Mouse (Mus musculus) hindbrain, embryonic 16.5 days (tissue): ENCODE measurements at regions not wholly inside any gene's neighbourhood (a gene's known extent, or its start where the extent isn't known, plus 50 kb on each side); places are given as distances from the start of the nearest gene placed in this dataset.

Experiments used
- ATAC-seq: fragments of 200-750 bp; cut with Nextera tagmentation; 2 replicates; pipeline ENCODE4 v1.8.0; 2017; ENCODE audit warnings: moderate TSS enrichment, moderate library complexity
- H3K27ac ChIP-seq: fragments of 300-500 bp; sonication (generic); 2 replicates; pipeline ENCODE4 v1.5.1; 2014; ENCODE audit warnings: low read depth, mild to moderate bottlenecking, control low read depth, low read length, moderate library complexity
- H3K27me3 ChIP-seq: fragments of 300-500 bp; sonication (generic); replicated peaks from 2 replicates; pipeline ENCODE4 v1.6.1; 2014; ENCODE audit warnings: low read length; ENCODE audit not compliant: control insufficient read depth, insufficient read depth
- H3K36me3 ChIP-seq: fragments of 300-500 bp; sonication (generic); 2 replicates; pipeline ENCODE4 v1.6.1; 2014; ENCODE audit warnings: mild to moderate bottlenecking, low read length, moderate library complexity, mixed read lengths; ENCODE audit not compliant: control insufficient read depth, insufficient read depth
- H3K4me1 ChIP-seq: fragments of 300-500 bp; sonication (generic); 2 replicates; pipeline ENCODE4 v1.6.1; 2014; ENCODE audit warnings: low read depth, low read length; ENCODE audit not compliant: control insufficient read depth, insufficient read depth
- H3K4me2 ChIP-seq: fragments of 300-500 bp; sonication (generic); 2 replicates; pipeline ENCODE4 v1.6.1; 2014; ENCODE audit warnings: mild to moderate bottlenecking, low read length, control low read depth, moderate library complexity
- H3K4me3 ChIP-seq: fragments of 300-500 bp; sonication (generic); 2 replicates; pipeline ENCODE4 v1.5.1; 2014; ENCODE audit warnings: mild to moderate bottlenecking, low read length, control low read depth, moderate library complexity
- H3K9ac ChIP-seq: fragments of 300-500 bp; sonication (generic); 2 replicates; pipeline ENCODE4 v1.6.1; 2014; ENCODE audit warnings: low read depth, mild to moderate bottlenecking, control low read depth, low read length, moderate library complexity
- H3K9me3 ChIP-seq: fragments of 300-500 bp; sonication (generic); 2 replicates; pipeline ENCODE4 v1.6.1; 2014; ENCODE audit warnings: mild to moderate bottlenecking, low read length, moderate library complexity; ENCODE audit not compliant: control insufficient read depth
- WGBS: fragments of 180-500 bp; shearing (Covaris S2); extraction: QIAGEN DNeasy Blood & Tissue Kit; methylation state at CpG from one replicate; pipeline ENCODE4 v1.1.7; 2014; 5-methylcytosine and 5-hydroxymethylcytosine counted together

DNA sequence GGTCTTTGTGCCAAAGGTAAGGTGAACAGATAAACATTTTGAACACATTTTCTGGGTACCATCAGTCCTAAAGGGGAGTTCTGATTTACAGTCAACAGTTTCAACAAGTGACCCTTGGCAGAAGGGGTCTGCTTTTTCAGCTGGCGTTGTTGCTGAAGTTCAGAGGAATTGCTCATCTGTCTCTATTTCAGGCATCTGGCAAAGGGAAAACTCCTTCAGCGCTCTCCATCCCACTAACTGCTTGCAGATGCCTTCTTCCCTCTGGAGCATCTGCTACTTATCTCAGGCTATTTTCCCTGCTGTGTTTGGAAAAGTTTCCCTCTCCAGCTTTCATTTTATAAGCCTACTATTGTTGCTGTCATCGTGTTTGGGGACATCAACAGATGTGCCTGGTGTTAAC lies 223.6 kb upstream of the Rgmb start:
- Histone ChIP-seq H3K4me3 (no peak overlapping the region), H3K36me3 (no peaks in the 10 kb centered on the region), H3K4me2 (no peak overlapping the region), H3K9ac (no peak overlapping the region), H3K4me1 (no peaks in the 10 kb centered on the region), H3K27me3 (no peaks in the 10 kb centered on the region), H3K27ac (no peak overlapping the region), H3K9me3 (no peaks in the 10 kb centered on the region)
- no peak for ATAC-seq
- WGBS = 59% methylated on average over 3 of the region's 3 CpGs

- H3K4me1 ChIP-seq = no peaks in the 10 kb centered on the region
- no peaks in the 10 kb centered on the region for H3K9me3 ChIP-seq
- no peak overlapping the region for H3K4me3 ChIP-seq
- no peak overlapping the region for H3K27ac ChIP-seq
- no peak overlapping the region for H3K4me2 ChIP-seq
- ATAC-seq = no peak
- H3K36me3 ChIP-seq = no peaks in the 10 kb centered on the region
- WGBS = 64% methylated on average over 5 of the region's 5 CpGs
- H3K9ac ChIP-seq = no peak overlapping the region
- H3K27me3 ChIP-seq = no peaks in the 10 kb centered on the region
Measured at GRCm38 (mm10) chr17:16051713-16052112, 220.9 kb upstream of the Rgmb start.

DNA sequence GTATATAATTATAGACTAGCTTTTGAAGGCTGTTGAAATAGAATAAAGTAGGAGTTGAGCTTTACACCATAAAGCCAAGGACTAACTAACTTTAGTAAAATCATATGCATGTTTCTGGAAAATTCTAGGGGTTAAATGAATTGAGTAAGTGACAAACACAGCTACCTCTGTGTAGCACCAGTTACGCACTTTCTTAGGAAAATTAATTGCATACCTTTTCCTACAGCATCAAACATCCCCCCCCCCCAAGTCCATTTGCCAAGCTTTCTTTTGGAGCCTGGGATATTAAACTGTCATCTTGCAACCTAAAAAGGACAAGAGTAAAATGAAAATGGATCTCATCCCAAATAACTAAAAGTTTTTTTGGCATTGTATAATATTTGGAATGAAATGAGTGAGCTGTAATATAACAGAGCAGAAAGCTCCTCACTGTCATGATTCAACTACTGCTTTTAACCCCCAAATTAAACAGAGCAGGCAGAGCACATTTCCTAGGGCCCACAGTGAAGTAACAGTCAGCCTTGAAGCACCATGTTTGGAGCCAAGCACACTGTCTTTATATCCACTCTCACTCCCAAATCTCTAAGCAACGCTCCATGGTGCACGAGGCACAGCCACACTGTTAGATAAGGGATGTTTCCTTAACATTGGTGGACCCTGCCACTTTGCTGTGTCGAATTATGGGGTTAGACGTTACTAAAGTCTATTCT lies 210.9 kb upstream of the Rgmb start:
- no peaks in the 10 kb centered on the region for H3K9me3 ChIP-seq
- H3K27me3 ChIP-seq = no peaks in the 10 kb centered on the region
- H3K4me2 ChIP-seq = no peak overlapping the region
- 76% methylated on average over 5 of the region's 5 CpGs for WGBS
- no peaks in the 10 kb centered on the region for H3K4me1 ChIP-seq
- H3K9ac ChIP-seq = no peak overlapping the region
- ATAC-seq = no peak
- H3K36me3 ChIP-seq = no peaks in the 10 kb centered on the region
- no peak overlapping the region for H3K4me3 ChIP-seq
- no peak overlapping the region for H3K27ac ChIP-seq

DNA sequence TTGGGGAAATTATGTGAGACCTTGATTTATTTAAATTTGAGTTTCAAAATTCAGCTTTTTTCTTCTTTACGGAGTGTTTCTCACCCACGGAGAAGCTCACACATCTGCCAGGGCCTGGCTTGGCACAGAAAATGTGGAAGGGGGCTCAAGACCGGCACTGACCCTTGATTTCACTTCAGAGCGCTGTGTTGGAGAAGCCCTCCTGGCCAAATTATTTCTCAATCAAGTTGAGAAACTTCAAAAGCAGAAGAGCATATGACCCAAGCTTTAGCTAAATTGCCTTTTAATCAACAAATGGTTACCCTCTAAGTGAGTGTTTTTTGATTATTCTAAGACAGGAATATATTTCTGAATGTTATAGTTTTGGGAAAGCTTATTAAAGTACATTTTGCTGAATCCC lies 197.2 kb upstream of the Rgmb start:
- Histone ChIP-seq H3K4me1 (no peaks in the 10 kb centered on the region), H3K9ac (no peak overlapping the region), H3K27ac (no peak overlapping the region), H3K4me3 (no peak overlapping the region), H3K36me3 (no peaks in the 10 kb centered on the region), H3K9me3 (no peaks in the 10 kb centered on the region), H3K27me3 (no peaks in the 10 kb centered on the region), H3K4me2 (no peak overlapping the region)
- ATAC-seq = no peak
- whole genome bisulfite sequencing = 85% methylated on average over 4 of the region's 4 CpGs

DNA sequence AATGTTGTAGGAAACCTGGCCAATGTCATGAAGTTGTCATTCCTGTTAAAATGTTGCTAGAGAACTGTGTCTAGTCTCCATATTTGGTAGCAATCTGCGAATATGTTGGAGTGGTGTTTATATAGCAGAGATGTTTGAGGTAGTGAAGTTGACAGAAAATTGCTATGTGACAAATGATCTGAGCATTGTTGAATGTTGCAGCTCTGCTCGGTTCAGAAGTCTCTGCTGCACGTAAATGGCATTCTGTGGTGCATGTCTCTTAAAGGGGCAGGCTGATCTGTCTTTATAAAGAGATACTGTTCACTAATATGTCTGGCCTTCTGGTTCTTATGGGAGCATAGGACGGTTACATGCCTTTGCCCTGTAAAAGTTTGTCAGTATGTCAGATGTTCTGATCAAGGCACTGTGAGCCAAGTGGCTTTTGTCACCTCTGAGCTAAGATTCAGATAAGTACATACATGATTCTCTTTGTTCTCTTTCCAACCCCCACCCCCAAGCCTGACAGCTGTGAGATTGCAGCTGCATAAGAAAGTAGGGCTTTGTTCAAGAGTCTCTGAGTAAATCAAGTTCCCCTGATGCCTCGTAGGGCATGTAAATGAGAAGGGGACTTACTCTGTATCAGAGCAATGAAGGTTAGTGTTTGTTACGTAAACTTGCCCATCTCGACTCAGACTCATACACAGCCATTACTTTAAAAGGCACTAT lies 174.2 kb upstream of the Rgmb start:
- Histone ChIP-seq H3K27me3 (no peaks in the 10 kb centered on the region), H3K4me1 (peaks cover 4% of the 10 kb centered on the region; the same call in 1 of the 2 replicates), H3K9ac (no peak overlapping the region), H3K4me2 (no peak overlapping the region), H3K27ac (no peak overlapping the region), H3K9me3 (no peaks in the 10 kb centered on the region), H3K36me3 (no peaks in the 10 kb centered on the region), H3K4me3 (no peak overlapping the region)
- ATAC-seq = peak; percentile 70
- 32% methylated on average over 7 of the region's 7 CpGs for WGBS

DNA sequence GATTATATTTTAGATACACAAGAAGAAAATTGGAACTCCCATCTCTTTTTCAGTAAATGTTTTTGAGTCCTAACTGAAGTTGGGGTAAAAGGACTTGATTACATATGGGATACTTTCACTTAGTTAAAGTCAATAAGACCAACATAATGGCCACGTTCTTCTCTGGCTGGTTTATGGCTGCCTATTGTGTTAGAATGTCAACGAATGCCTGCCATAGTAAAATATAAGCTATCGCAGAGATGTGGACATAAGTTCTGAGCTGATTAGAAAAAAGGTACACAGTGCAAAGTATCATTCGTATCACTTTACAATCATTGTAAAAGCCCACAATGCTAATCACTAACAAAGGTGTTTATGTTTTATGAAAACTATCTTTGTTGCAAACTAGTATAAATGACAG lies 173.2 kb upstream of the Rgmb start:
- 81% methylated on average over 4 of the region's 4 CpGs for WGBS
- H3K27me3 ChIP-seq = no peaks in the 10 kb centered on the region
- no peak for ATAC-seq
- H3K36me3 ChIP-seq = no peaks in the 10 kb centered on the region
- no peaks in the 10 kb centered on the region for H3K9me3 ChIP-seq
- no peak overlapping the region for H3K9ac ChIP-seq
- H3K27ac ChIP-seq = no peak overlapping the region
- no peak overlapping the region for H3K4me2 ChIP-seq
- no peak overlapping the region for H3K4me3 ChIP-seq
- peaks cover 4% of the 10 kb centered on the region; the same call in 1 of the 2 replicates for H3K4me1 ChIP-seq

DNA sequence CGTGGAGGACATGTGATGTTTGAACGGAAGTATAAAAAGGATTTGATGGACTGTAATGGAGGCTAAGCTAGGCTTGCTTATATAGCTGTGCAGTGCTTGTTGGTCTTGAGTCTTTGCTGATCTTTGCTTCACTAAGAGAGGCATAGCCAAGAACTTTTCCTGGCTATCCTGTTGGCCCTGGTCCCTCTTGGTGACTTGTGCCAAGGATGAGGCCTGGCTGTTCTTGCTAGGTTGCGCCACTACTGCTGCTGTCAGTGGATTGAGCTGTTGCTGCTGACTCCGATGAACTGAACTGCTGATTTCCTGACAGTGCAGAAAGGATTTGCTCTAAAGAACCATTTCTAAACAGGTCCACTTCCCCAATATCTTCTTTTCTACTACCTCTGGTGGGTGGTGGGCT lies 167.9 kb upstream of the Rgmb start:
- H3K9ac ChIP-seq = no peak overlapping the region
- H3K27me3 ChIP-seq = no peaks in the 10 kb centered on the region
- no peak overlapping the region for H3K4me2 ChIP-seq
- H3K4me1 ChIP-seq = peaks cover 4% of the 10 kb centered on the region
- no peaks in the 10 kb centered on the region for H3K36me3 ChIP-seq
- H3K4me3 ChIP-seq = no peak overlapping the region
- 97% methylated on average over 4 of the region's 4 CpGs for WGBS
- H3K27ac ChIP-seq = no peak overlapping the region
- H3K9me3 ChIP-seq = no peaks in the 10 kb centered on the region
- no peak for ATAC-seq

- Histone ChIP-seq H3K4me1 (peaks cover 9% of the 10 kb centered on the region), H3K27ac (no peak overlapping the region), H3K36me3 (no peaks in the 10 kb centered on the region), H3K4me2 (no peak overlapping the region), H3K27me3 (no peaks in the 10 kb centered on the region), H3K9me3 (no peaks in the 10 kb centered on the region), H3K4me3 (no peak overlapping the region), H3K9ac (no peak overlapping the region)
- ATAC-seq = no peak
- 49% methylated on average over 1 of the region's 1 CpGs for WGBS
Measured at GRCm38 (mm10) chr17:15997289-15997688, 166.4 kb upstream of the Rgmb start.

DNA sequence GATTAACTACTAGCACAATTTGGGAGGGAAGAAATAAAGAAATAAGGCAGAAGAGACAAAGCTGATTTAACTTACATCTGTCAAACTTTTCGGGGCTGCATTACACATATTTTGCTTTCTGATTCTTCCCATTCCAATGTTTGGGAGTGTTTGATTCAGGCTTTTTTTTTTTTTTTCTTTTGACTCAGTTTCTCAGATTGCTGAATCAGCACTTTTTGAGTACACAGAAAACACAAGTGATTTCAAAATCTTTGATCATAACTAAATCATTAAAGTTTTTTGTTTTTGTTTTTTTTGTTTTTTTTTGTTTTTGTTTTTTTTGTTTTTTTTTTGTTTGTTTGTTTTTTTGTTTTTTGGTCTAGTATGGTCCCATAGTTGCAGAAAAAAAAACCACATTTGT lies 164.7 kb upstream of the Rgmb start:
- Histone ChIP-seq H3K4me3 (no peak overlapping the region), H3K36me3 (no peaks in the 10 kb centered on the region), H3K27me3 (no peaks in the 10 kb centered on the region), H3K27ac (no peak overlapping the region), H3K4me1 (peaks cover 14% of the 10 kb centered on the region), H3K9me3 (no peaks in the 10 kb centered on the region), H3K9ac (no peak overlapping the region), H3K4me2 (no peak overlapping the region)
- WGBS = 85% methylated on average over 1 of the region's 1 CpGs
- no peak for ATAC-seq
